Mouse (Mus musculus) liver, embryonic 14.5 days (tissue): ENCODE results near the gene Ttll6. TPM values are rescaled to one million over a fixed set of nuclear protein-coding genes. Genes with fewer than 3 reads are reported as not detected.

ENCODE experiments used
- ATAC-seq: fragments of 200-750 bp; cut with Nextera tagmentation; 2 replicates; pipeline ENCODE4 v1.8.0; 2017; ENCODE audit warnings: moderate number of reproducible peaks, mild to moderate bottlenecking, moderate library complexity; ENCODE audit not compliant: insufficient read depth
- DNase-seq, 3 experiments: peaks; one replicate each; pipeline ENCODE4 v3.0.0-alpha.2; 2012 to 2013; ENCODE audit warnings: low read depth in 3 of 3, low spot score in 3 of 3
- H3K27ac ChIP-seq: fragments of 300-500 bp; sonication (generic); 2 replicates; pipeline ENCODE4 v1.5.1; 2014; ENCODE audit warnings: moderate library complexity, mild to moderate bottlenecking, control low read depth, inconsistent platforms
- H3K27me3 ChIP-seq: fragments of 300-500 bp; sonication (generic); 2 replicates; pipeline ENCODE4 v1.6.1; 2014; ENCODE audit warnings: mild to moderate bottlenecking, low read length, moderate library complexity; ENCODE audit not compliant: control insufficient read depth, insufficient read depth
- H3K36me3 ChIP-seq: fragments of 300-500 bp; sonication (generic); replicated peaks from 2 replicates; pipeline ENCODE4 v1.6.1; 2014; ENCODE audit warnings: low read depth; ENCODE audit not compliant: control insufficient read depth, insufficient read depth
- H3K4me1 ChIP-seq, 2 experiments: fragments of 200-500 bp in 1 of 2; fragments of 300-500 bp in 1 of 2; sonication (generic) in 1 of 2; replicated peaks; 2 replicates each; pipeline ENCODE4 v1.6.1; 2012 to 2014; ENCODE audit warnings: antibody characterized with exemption in 1 of 2, inconsistent platforms in 1 of 2, low read length in 1 of 2; ENCODE audit not compliant: control insufficient read depth in 2 of 2, insufficient read depth in 2 of 2
- H3K4me2 ChIP-seq: fragments of 300-500 bp; sonication (generic); 2 replicates; pipeline ENCODE4 v1.6.1; 2014; ENCODE audit warnings: low read depth, mild to moderate bottlenecking, control low read depth, moderate library complexity
- H3K4me3 ChIP-seq, 2 experiments: fragments of 200-500 bp in 1 of 2; fragments of 300-500 bp in 1 of 2; sonication (generic) in 1 of 2; 2 replicates each; pipeline ENCODE4 v1.5.1; 2012 to 2014; ENCODE audit warnings: low read depth in 2 of 2, low read length in 2 of 2, mild to moderate bottlenecking in 2 of 2, control low read depth in 1 of 2, inconsistent platforms in 1 of 2, moderate library complexity in 1 of 2; ENCODE audit not compliant: insufficient read depth in 1 of 2
- H3K9ac ChIP-seq: fragments of 300-500 bp; sonication (generic); replicated peaks from 2 replicates; pipeline ENCODE4 v1.6.1; 2014; ENCODE audit warnings: mild to moderate bottlenecking, control low read depth, moderate library complexity
- H3K9me3 ChIP-seq: fragments of 300-500 bp; sonication (generic); 2 replicates; pipeline ENCODE4 v1.6.1; 2016; ENCODE audit warnings: low read length, mixed read lengths; ENCODE audit not compliant: control insufficient read depth
- CTCF ChIP-seq: IDR thresholded peaks from 2 replicates; pipeline ENCODE4 v1.5.1; 2016; ENCODE audit warnings: antibody characterized with exemption, low read depth, control low read depth
- EP300 ChIP-seq: IDR thresholded peaks from 2 replicates; pipeline ENCODE4 v1.6.1; 2016; ENCODE audit warnings: antibody characterized with exemption, low read depth
- WGBS: fragments of 180-500 bp; shearing (Covaris S2); extraction: QIAGEN DNeasy Blood & Tissue Kit; methylation state at CpG from one replicate; pipeline ENCODE4 v1.1.7; 2014; ENCODE audit not compliant: insufficient replicate concordance; 5-methylcytosine and 5-hydroxymethylcytosine counted together
- polyA plus RNA-seq, 2 experiments: library from polyadenylated mRNA; depleted of rRNA in 1 of 2; stranded (reverse) in 1 of 2; unstranded in 1 of 2; fragments of >200 nt; fragmentation: Nextera tagmentation in 1 of 2; extraction: Ambion mirVana in 1 of 2; gene quantifications; 2 replicates each; pipeline versions ENCODE4 v1.2.1 to v1.2.3; 2012 to 2014

The Ttll6 gene
- polyA plus RNA-seq, 2 experiments, result not detected

DNA sequence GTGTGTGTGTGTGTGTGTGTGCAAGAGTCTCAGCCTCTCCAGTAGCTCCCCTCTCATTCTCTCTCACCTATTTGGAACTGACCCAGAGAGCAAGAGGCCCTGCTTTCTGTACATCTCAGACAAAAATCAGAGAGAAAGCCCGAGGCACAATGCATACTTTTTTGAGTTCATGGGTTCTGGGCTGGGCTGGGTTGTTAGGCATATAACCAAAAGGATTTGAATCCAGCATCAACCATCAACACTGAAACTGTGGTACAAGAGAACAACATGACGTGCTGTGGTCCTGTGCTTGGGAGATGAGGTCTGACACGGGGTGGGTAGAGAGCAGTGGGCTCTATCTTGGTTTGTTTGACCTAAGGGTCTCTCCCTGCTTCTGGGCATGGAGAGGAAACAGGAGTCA is 38.0 kb downstream of the Ttll6 start:
- Histone ChIP-seq H3K36me3 (no peaks in the 10 kb centered on the region), H3K27me3 (peaks cover 86% of the 10 kb centered on the region), H3K27ac (no peak overlapping the region), H3K4me2 (no peak overlapping the region), H3K4me3 (no peak overlapping the region), H3K4me1 (no peaks in the 10 kb centered on the region), H3K9me3 (no peaks in the 10 kb centered on the region), H3K9ac (no peak overlapping the region)
- DNase-seq (no peak), ATAC-seq (no peak)
- WGBS, result 7% methylated on average over 3 of the region's 3 CpGs
- TF ChIP-seq CTCF (no peak), EP300 (no peak)

DNA sequence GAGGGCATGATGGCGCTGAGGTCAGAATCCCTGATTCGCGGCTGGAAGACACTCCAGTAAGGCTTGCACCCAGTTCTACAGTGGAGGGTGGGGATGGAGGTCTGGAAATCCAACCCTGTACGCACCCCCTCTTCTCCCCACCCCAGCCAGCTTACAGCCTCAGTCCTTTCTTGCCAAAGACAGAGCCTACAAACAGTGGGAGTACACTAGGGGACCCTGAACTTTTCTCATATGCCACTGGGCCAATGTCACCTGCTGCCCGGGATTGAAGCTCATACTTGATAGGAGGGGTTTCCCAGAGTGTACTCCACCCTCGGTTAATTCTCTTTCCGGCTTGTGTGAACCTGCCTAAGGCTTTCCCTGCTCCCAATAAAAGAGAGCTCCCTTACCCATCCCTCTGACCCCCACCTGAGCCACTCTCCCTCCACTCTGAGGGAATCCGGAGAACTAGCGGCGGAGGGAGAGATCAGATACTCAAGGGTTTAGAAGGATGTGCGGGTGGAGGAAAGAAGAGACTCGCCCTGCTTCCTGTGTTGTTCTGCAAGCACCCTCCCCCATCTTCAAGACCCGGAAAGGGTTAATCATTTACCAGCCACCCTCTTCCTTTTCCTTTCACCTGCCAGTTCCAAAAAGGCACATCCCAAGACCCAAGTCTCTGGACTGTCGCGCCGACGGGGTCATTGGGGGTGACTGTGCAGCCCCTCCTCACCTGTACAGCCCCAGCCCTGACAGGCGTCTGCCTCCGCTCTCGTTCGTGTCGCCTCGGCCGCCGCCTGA is 39.1 kb downstream of the Ttll6 start:
- WGBS, result 1% methylated on average over 25 of the region's 25 CpGs
- peaks cover 97% of the 10 kb centered on the region for H3K27me3 ChIP-seq
- no peak overlapping the region for H3K4me2 ChIP-seq
- no peaks in the 10 kb centered on the region for H3K4me1 ChIP-seq
- H3K27ac ChIP-seq, result no peak overlapping the region
- DNase-seq (no peak), ATAC-seq (no peak)
- H3K9me3 ChIP-seq, result no peaks in the 10 kb centered on the region
- H3K36me3 ChIP-seq, result no peaks in the 10 kb centered on the region
- TF ChIP-seq CTCF (no peak), EP300 (no peak)
- no peak overlapping the region for H3K9ac ChIP-seq
- H3K4me3 ChIP-seq, result no peak overlapping the region

DNA sequence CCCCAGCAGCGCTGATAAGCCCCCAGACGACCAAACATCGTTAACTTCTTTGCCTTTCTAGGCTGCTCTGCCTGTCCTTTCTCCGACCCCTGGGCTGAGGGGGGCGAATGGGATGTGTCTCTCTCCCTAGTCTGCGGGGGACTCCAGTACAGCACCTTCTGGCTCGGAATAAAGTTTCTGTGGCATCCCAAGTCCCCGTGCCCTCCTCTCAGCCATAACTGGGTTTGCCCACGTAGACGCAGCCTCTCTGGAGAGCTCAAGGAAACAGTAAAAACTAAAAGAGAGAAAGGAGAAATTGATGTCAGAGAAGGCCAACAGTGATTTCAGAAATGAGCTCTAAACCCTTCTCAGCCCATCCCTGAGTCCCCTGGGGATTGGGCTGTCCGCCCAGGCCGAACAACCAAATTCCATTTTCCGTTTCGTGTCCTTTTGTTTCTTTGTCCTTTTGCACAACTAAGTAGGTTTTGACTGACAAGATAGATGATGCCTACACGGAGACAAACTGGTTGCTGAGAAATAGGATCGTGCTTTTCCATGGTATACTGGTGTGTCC is 39.8 kb downstream of the Ttll6 start:
- ATAC-seq (no peak), DNase-seq (no peak)
- Histone ChIP-seq H3K4me2 (no peak overlapping the region), H3K9ac (no peak overlapping the region), H3K4me3 (no peak overlapping the region), H3K4me1 (no peaks in the 10 kb centered on the region), H3K36me3 (no peaks in the 10 kb centered on the region), H3K27me3 (peaks cover 98% of the 10 kb centered on the region), H3K9me3 (no peaks in the 10 kb centered on the region), H3K27ac (no peak overlapping the region)
- no peak for TF ChIP-seq CTCF
- TF ChIP-seq EP300, result no peak
- WGBS, result 1% methylated on average over 16 of the region's 16 CpGs

DNA sequence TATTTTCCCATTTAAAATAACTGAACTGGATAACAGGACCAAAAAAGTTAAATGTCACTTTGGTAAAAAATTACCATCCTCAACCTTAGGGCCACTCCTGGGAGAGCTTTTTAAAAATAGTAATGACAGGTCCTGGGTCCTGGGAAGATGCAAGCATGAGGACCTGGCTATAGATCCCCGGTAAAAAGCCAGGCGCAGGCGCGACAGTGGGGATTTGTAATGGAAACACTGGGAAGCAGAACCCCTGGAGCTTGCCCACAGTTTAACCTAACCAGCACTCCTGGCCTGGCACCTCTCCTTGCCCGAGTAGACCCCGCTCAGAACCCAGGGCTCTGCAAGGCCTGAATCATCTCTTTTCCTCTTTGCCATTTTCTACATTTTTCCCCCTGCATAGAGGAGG is 41.3 kb downstream of the Ttll6 start:
- 0% methylated on average over 6 of the region's 6 CpGs for WGBS
- H3K9ac ChIP-seq, result no peak overlapping the region
- no peak for DNase-seq
- peaks cover 99% of the 10 kb centered on the region for H3K27me3 ChIP-seq
- no peaks in the 10 kb centered on the region for H3K4me1 ChIP-seq
- no peak overlapping the region for H3K27ac ChIP-seq
- H3K4me2 ChIP-seq, result no peak overlapping the region
- H3K4me3 ChIP-seq, result no peak overlapping the region
- no peaks in the 10 kb centered on the region for H3K36me3 ChIP-seq
- H3K9me3 ChIP-seq, result no peaks in the 10 kb centered on the region
- ATAC-seq, result no peak
- no peak for TF ChIP-seq EP300
- TF ChIP-seq CTCF, result no peak

DNA sequence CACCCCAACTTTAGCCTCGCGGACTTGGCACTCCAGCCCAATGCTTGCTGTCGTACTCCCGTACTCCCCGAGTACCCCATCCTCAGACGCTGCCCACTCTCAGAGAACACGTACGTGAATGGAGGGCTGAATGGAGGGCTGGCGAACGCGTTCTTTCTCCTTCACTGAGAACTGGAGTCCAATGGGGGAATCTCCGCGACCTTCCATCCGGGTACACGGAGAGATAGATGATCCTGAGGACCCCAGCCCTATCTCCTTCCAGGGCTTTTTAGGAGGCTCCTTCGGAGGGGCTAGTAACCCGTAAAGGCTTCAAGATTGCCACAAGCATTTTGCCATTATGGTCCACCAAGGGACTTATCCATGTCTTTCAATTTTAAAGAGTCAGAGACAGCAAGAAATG is 41.9 kb downstream of the Ttll6 start:
- DNase-seq (no peak), ATAC-seq (no peak)
- Histone ChIP-seq H3K9ac (no peak overlapping the region), H3K4me2 (no peak overlapping the region), H3K36me3 (no peaks in the 10 kb centered on the region), H3K9me3 (no peaks in the 10 kb centered on the region), H3K4me1 (no peaks in the 10 kb centered on the region), H3K27ac (no peak overlapping the region), H3K27me3 (peaks cover 98% of the 10 kb centered on the region), H3K4me3 (no peak overlapping the region)
- TF ChIP-seq CTCF, result no peak
- no peak for TF ChIP-seq EP300
- 3% methylated on average over 17 of the region's 17 CpGs for WGBS
